Mouse (Mus musculus) ES-CJ7 (cell line): ENCODE results near the gene Zfp2.
A peak's percentile ranks its signal among the peaks of the same experiment; 100 is the strongest.

Experiments
- DNase-seq: peaks from one replicate; pipeline ENCODE4 v3.0.0; 2011; ENCODE audit warnings: low read depth, low spot score

Gene Zfp2

DNA sequence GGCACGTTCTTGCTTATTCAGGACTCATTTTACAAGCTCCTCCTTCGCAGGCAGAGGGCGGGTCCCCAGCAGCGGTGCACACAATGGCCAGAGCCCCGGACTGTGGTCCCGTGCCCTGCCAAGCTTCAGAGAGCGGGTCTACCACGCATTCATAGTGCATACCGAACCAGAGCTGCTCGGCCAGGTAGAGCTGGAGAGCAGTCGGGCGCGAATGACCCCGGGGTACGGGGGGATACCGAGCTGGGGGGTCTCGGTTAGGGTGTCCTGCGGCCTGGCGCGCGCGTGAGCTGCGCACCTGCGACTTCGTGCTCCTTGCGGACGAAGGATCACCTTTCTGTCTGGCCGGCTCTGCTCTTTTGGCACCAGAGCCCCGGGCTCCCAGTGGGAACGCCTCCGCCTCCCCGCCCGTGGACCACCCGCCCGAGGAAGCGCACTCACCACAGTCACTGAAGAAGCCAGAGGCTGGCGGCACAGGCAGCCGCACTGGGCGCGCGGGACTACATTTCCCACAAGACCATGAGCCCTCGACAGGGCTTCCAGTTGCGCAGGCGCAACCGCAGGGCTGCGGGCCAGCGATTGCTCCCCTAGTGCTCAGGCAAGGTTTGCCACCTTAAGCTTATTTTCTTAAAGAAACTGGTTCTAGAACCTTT, at the start of gene Zfp2:
Gene Zfp2, minus strand, starts transcription at position 495 of the 650 bp plus-strand sequence.
- peak; percentile 94 for DNase-seq

DNA sequence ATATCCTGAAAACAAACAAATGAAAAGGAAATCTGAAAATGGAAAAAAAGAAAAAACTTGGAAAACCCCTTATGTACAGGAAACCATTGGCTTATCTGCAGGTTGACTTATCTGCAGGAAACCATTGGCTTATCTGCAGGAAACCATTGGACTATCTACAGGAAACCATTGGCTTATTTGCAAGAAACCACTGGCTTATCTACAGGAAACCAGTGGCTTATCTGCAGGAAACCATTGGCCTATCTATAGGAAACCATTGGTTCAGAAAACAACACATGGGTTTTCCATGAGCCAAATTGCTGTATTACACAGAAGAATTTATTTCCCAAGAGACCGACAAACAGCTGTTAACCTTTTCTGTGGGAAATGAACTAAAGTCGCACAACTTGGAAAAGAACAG, 48.9 kb upstream of the Zfp2 start:
- no peak for DNase-seq

DNA sequence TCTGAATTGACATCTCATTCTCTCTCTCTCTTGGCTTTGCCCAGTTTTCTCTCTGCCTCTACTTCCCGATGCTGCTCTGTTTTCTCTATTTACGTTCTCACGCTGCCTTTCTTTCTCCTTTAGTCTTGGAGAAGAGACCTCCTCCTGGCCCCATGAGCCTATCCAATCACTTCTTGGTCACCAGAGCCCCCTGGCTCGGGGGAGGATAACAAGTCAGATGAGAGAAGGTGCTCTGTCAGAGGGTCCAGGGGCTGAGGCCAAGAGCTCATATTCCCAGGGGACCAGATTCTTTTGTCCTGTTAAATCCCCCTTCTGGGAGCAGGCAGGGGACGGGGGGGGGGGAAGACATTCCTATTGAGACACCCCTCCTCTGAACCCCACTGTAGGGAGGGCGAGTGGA, 37.7 kb upstream of the Zfp2 start, which contains the start of gene Prop1:
Gene Prop1, minus strand, starts transcription at position 101 of the 400 bp plus-strand sequence.
- no peak for DNase-seq

DNA sequence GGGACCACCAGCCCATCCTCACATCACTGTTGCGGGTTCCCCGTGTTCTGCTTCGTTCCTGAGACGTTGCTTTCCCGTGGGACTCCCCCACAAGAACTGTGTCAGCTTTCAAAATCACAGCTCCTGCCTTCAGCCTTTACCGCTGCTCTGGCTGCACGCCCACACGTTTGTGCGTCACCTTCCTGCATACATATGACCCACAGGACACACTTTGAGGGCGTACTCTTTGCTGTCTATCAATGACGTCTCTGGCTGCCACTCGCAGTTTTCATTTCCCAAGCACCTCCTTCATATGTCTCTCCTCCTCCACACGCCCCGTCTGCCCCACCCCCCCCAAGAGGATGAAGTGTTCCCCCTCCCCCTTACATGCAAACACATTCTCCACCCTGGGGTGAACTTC, 36.3 kb upstream of the Zfp2 start:
- DNase-seq: no peak

DNA sequence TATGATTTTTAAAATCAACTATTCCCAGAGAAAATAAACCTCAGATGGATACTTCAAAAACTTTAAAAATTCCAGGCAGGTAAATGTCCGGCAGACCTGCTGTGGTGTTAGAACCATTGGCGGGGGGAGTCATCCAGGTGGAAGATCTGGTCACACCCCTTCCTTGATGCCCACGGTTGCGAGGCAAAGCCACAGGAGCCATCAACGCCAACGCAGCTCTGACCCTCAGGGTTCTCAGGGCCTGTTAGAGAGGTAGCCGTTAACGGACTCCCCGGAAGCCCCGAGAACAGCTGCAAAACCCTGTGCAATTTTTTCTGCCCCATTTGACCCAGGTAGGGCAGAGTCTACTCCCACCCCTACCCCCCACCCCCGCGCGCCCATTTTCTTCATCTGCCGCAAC, 27.5 kb upstream of the Zfp2 start, which contains the start of gene 4933414I15Rik:
Gene 4933414I15Rik, minus strand, starts transcription at position 260 of the 400 bp plus-strand sequence.
- DNase-seq: no peak

DNA sequence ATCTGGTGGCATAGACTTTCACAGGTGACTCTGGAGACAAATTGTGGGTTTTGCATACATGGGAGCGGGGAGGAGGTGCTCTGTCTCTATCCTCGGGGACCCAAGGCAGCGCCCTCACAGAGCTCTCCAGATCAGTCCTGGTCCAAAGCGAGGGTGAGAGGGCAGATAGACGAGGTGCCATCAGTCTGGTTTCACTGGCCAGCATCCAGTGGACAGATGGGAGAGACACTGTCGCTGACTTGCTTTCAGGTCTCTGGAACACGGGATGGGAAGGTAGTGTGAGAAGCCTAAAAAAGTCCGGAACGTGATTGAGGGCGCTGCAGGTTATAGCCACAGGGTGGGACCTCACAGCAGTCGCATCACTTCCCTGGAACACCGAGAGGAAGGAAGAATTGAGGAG, 26.4 kb upstream of the Zfp2 start:
- DNase-seq: no peak

DNA sequence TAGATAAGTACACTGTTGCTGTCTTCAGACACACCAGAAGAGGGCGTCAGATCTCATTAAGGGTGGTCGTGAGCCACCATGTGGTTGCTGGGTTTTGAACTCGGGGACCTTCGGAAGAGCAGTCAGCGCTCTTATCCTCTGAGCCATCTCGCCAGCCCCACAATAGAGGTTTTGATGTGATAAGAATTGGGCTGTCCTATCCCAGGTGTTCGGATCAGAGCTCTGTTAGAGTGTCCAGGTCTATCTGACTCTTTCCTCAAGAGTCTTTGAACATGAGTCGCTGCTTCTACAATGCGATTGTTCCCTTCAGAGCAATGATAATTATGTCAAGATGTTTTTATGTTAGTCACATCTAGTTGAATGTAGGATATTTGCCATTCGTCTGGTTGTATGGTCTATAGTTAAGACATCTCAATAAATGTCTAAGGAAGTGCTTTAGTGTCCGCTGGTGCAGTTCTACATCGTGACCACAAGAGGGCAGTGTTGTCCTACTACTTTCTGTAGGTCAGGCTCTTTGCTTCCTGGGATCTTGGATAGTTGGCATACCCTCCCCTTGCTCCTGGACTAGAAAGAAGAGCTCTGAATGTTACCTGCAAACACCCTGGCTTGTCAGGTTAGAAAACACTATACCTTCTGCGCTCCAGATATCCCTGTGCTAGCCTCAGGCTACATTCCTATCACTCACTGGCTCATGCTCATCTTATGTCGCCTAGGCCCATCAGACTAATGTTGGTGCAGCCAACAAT, 23.8 kb upstream of the Zfp2 start:
- DNase-seq: peak; percentile 78

DNA sequence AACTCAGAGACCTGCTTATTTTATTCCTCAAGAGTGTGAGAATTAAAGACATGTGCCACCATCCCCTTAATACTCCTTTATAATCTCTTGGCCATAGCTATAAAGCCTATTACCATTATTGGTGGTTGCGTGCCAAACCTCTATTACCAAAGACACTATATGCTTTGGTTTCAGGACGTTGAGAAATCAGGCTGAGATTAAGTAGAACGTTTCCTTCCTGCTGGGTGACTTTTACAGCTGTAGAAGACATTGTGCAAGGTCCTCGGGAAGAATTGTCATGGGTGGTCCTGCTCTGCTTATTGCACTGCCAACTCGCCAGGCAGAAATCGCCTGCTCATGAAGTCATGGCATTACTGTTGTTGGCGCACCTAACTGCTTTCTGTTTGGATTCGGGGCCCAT, 22.5 kb upstream of the Zfp2 start:
- no peak for DNase-seq

DNA sequence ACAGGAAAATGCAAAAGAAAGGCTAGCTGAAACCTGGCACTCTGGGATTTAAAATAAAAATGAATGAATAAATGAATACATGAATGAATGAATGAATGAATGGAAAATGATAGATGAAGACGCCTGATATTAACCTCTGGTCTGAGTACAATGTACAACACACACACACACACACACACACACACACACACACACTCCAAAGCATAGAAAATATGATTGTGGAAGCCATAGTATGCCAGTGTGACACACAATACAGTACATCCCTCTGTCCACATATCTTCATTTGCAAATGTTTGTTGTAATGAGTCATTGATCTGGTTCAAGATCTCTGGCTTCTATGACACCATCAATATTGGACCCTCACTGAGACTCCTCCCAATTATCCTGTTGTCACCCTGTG, 16.1 kb upstream of the Zfp2 start:
- no peak for DNase-seq

DNA sequence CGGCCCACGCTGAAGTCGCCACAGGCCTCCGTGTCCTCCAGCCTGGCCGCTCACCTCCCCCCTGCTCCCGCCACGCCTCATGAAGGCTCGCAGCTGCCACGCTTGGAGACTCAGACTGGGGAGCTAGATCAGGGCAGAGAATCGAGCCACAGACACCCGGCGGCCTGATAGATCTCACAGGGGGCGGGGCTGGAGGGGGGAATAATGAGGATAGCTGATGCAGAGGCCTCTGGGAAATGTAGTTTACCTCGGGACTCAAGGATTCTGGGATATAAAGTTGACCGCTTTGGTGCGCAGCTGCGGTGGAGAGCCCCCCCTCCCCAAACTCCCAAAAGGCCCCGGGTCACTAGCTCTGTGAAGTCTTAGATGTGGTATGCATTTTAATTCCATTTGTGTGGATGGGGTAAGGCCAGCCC, 15.5 kb upstream of the Zfp2 start, which contains the start of gene Zfp354b:
Gene Zfp354b, minus strand, starts transcription at position 183 of the 416 bp plus-strand sequence.
- DNase-seq: peak; percentile 86

DNA sequence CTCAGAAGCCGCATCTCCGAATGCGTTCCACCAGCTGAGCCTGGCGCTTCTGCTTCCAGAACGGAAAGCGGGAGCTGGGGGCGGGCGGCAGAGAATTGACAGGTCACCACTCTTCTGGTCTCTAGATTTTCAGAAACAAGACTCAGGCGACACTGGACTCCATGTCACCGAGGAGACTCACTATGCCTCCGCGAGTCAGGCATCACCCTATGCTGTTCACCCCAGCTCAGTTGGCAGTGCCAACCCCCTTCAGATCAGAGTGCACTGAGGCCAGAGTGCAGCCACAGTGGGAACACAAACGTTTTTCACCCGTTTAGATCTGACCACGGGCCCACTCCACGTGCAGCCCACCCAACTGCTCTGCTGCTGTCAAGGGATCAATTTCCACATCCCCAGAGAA, 15.1 kb upstream of the Zfp2 start:
- no peak for DNase-seq

DNA sequence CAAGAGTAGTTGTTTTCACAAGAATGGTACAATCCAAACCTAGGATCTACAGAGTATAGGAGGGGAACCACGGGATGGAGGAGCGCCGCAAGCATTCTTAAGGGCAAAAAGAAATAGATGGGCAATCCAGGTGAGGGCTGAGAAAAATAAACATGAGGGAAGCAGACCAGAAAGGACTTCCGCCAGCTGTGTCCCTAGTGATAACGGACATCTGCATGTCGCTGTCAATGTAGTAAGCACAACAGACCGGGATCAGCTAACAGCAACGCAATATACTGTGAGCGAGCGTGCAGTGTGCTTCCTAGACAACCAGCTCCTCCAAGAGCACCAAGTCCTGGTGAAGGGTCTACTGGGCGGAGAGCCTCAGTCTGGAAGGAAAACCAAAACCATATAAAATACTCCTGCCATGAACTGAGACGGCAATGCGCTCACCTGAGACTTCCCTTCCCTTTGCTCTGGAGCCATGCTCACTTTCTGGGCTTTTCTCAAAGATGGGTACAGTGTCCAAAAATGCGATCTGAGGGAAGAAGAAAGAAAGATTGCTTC, 14.6 kb upstream of the Zfp2 start:
- no peak for DNase-seq

DNA sequence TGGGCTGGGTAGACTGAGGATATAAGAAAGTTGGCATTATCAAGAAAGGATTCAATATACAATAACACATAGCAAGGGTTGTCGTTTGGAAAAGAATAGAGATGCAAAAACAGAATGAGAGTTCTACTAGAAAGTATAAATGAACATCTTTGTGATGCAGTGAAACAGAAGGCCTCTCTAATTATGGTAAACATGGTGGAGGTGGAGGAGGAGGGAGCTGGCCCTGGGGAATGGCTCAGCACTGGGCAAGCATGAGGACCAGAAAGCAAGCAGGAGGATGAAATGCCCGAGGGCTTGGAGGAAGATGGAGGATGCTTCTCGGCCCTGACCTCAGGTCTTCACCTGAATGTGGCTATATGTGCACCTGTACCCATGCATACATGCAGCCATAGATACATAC, 1.5 kb downstream of the Zfp2 start:
- DNase-seq: no peak

DNA sequence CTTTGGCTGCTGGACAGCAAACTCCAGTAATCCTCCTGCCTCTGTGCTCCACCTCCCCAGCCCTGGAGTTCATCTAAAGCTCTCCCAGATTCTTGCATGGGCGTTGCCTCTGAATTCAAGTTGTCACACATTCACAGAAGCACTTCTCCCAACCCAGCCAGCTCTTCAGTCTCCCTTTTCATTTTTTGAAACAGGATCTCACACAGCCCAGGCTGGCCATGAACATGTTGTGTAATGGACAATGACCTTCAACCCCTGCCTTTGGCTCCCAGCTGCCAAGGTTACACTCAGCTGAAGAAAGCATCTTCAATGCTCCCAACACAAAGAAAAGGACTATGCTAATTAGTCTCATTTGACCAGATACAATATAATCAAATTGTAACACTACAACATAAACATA, 2.7 kb downstream of the Zfp2 start:
- DNase-seq: peak; percentile 26

DNA sequence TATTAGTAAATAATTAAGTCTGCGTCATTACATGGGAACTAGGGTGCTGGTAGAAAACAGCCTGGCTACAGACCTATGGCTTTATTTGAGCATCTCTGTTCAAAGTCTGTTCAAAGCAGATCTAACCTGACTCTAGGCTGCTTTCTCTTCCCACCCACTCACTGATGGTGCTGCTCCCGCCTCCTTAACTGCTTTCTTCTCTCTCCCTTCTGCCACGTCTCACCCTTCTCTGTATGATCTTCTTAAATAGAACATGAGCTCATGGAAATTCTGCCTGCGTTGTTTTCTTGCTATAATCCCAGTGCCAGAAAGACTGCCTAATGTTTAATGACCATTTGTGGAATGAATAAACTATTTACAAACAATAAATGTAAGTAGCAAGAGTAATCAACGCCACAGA, 7.8 kb downstream of the Zfp2 start:
- DNase-seq: no peak

DNA sequence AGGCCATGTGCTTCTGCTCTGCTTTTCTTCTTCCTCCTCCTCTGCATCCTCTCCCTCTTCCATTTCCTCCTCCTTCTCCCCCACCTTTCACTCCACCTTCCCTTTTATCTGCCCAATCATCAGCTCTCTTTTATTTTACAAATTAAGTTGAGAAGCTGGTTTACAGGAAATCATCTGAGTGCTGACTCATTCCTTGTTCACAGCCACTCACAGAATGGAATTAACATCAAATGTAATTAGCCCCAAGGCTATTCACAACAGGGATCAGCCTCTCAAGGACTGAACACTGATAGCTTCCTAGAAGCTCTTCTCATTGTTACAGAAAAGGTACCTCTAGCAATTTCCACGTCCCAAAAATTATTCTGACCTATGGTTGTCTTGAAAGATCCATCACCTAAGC, 18.6 kb downstream of the Zfp2 start:
- peak; percentile 80 for DNase-seq

DNA sequence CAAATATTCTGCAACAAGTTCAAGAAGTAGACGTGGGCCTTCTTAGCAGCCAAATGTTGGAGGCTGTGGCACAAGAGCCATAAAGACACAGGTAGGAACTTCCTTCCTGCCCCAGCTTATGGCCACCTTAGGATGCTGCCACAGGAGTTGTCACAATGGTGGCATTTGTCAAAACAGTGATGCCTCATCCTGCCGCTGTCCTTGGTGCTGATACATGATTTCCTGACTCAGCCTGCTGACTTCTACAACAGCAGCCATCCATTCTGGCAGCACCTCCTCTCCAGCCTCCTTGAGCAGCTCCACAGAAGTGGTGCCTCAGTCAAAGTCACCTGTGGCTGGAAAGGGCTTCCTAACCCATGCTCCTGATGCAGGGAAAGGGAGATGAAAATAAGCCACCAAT, 23.5 kb downstream of the Zfp2 start:
- peak; percentile 45 for DNase-seq

DNA sequence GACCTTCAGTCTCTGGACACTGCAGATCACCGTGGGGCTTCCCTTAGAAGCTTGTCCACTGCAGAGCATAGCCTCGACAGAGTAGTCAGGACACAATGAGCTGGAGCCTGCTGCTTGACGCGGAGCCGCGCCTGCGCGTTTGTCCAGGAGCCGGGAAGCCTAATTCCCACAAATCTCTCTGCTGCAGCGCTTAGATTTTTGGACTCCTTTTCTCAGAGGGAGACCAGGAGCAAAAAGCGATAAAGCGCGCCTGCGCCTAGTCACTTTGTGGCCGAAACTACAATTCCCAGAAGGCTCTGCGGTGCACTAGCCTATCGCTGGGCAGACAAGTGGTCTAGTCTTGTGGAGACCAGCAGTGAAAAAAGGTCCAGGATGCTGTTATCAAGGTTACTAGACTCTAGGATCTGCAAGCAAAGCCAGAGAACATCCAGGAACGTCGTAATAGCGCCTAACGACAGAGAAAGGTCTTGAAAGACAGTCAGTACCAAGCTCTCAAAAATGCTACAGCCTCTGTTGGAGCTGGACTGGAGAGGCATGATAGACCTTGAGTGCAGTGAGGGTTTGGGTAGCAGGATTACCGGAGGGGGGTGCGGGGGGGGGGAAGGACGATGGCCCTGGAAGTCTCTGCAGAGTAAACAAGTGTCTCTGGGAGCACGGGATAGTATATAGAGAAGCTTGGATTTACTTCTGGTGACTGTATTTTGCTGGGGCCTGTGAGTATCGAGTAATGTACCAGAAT, 28.4 kb downstream of the Zfp2 start, which contains the start of gene Zfp454:
Gene Zfp454, minus strand, starts transcription at position 262 of the 739 bp plus-strand sequence.
- peak; percentile 94 for DNase-seq

DNA sequence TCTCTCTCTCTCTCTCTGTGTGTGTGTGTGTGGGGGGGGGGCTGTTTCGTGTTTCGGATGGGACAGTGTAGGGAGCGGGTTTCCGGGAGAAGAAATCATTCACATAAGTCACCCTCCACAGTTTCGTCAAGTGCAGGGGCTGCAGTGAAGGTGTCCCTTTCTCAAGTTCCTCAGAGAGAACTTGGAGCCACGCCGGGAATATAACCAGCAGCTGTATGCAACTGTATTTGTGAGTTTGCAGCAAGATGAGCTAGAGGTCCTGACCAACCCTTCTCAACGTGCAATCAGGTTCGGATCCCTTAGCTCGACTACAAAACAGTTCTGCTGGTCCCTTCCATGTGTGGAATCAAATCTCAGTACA, 29.1 kb downstream of the Zfp2 start:
- no peak for DNase-seq

DNA sequence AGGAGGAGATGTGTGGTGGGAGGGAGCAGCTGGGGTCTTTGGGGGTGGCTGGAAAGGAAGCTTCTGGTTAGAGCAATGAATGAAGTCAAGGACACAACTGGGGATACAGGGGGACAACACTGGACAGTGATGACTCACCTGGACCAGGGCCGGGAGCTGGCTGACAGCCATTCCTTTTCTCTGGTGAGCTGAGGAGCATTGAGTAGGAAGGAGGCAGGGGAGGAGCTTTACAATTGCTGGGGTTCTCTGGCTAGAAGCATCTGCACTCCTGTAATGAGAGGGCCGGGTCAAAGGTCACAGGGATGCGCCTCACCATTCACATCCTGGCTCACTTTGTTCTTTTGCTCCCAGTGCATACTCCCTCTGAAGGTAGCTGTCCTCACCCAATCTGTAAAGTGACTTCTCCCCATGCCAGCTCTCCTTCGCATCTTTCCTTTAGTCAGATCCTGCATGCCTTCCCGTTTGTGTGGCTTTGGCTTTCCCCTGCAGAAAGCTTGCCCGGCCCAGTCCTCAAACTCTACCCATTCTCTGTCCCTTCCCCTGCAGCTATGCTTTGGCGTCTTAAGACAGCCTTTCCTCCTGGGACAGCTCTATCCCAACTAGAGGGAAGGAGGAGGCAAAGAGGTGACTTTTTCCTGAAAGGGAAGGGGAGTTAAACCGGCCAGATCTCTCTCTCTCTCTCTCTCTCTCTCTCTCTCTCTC, 29.6 kb downstream of the Zfp2 start:
- DNase-seq: peak; percentile 9

DNA sequence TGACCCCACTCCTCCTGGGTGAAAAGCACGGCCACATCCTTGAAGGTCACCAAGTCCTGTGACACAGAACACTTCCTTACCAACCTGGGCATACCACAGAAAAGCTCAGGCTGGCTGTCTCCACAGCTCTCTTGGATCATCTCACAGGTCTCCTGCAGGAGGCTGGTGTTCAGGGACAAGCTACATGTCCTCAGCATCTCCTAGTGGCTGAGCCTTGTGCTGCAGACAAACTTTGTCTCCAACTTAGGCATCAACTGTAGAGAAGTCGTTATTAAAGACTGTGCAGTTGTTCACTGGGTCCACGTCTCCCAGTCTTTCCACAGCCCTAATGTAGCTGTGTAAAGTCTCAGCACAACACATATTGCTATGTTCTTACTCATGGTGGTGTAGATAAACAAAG, 32.2 kb downstream of the Zfp2 start:
- DNase-seq: peak; percentile 17
